Mouse (Mus musculus) myocyte (in vitro differentiated cells): ENCODE measurements around the gene Pold2.

ENCODE experiments used
- MYOG ChIP-seq, 3 experiments: IDR thresholded peaks; one replicate each; pipeline ENCODE4 v1.6.1; 2011; ENCODE audit warnings: control low read depth in 2 of 3, low read depth in 2 of 3, mild to moderate bottlenecking in 2 of 3; ENCODE audit not compliant: insufficient read length in 2 of 3, control insufficient read depth in 1 of 3, insufficient read depth in 1 of 3
- POLR2A ChIP-seq: IDR thresholded peaks from one replicate; pipeline ENCODE4 v1.6.1; 2011; ENCODE audit warnings: low read depth, mild to moderate bottlenecking, control low read depth, moderate library complexity; ENCODE audit not compliant: insufficient read length

- no peak for TF ChIP-seq MYOG (IDR thresholded peaks at IDR 0.05; ENCODE audit: control insufficient read depth in 1 of 3, insufficient read depth in 1 of 3, insufficient read length in 2 of 3, low read depth in 2 of 3)
- no peak for TF ChIP-seq POLR2A
Observed at GRCm38 (mm10) chr11:5892810-5893368, 14.8 kb upstream of the Pold2 start.
